Mouse (Mus musculus) ES-E14 (cell line): ENCODE results near the gene Nav2. TPM values are rescaled to one million over a fixed set of nuclear protein-coding genes. Genes with fewer than 3 reads are reported as not detected.
A peak's percentile ranks its signal among the peaks of the same experiment; 100 is the strongest.

ENCODE experiments used
- DNase-seq: peaks from one replicate; pipeline ENCODE4 v3.0.0-alpha.2; 2013; ENCODE audit warnings: low read depth, low spot score
- H3K27ac ChIP-seq: 2 replicates; pipeline ENCODE4 v1.5.1; 2012; ENCODE audit warnings: low read depth, mild to moderate bottlenecking, low read length, moderate library complexity, mixed read lengths; ENCODE audit not compliant: poor library complexity, insufficient read depth, severe bottlenecking
- H3K36me3 ChIP-seq: 2 replicates; pipeline ENCODE4 v1.6.1; 2012; ENCODE audit warnings: mild to moderate bottlenecking, low read length, moderate library complexity, mixed read lengths; ENCODE audit not compliant: control insufficient read depth, poor library complexity, insufficient read depth, severe bottlenecking
- H3K4me1 ChIP-seq, 2 experiments: fragments of 150-350 bp in 1 of 2; sonication (generic) in 1 of 2; 2 replicates each; pipeline ENCODE4 v1.6.1; 2012; ENCODE audit warnings: low read length in 2 of 2, mild to moderate bottlenecking in 1 of 2, mixed read lengths in 1 of 2; ENCODE audit not compliant: control insufficient read depth in 2 of 2, insufficient read depth in 2 of 2, poor library complexity in 1 of 2
- H3K4me3 ChIP-seq, 2 experiments: fragments of 150-350 bp in 1 of 2; sonication (generic) in 1 of 2; 2 replicates each; pipeline ENCODE4 v1.5.1; 2012; ENCODE audit warnings: low read length in 2 of 2, low read depth in 1 of 2, mild to moderate bottlenecking in 1 of 2, mixed read lengths in 1 of 2; ENCODE audit not compliant: insufficient read depth in 1 of 2, poor library complexity in 1 of 2, severe bottlenecking in 1 of 2
- H3K9ac ChIP-seq: 2 replicates; pipeline ENCODE4 v1.6.1; 2012; ENCODE audit warnings: low read depth, mild to moderate bottlenecking, low read length, mixed read lengths; ENCODE audit not compliant: poor library complexity, insufficient read depth, severe bottlenecking
- H3K9me3 ChIP-seq: fragments of 150-350 bp; sonication (generic); 2 replicates; pipeline ENCODE4 v1.6.1; 2012; ENCODE audit warnings: low read depth, mild to moderate bottlenecking, low read length; ENCODE audit not compliant: control insufficient read depth, insufficient read depth
- CHD2 ChIP-seq: IDR thresholded peaks from 2 replicates; pipeline ENCODE4 v1.6.1; 2014; ENCODE audit warnings: mild to moderate bottlenecking, low read depth, low read length, inconsistent platforms
- HCFC1 ChIP-seq: IDR thresholded peaks from 2 replicates; pipeline ENCODE4 v1.6.1; 2012; ENCODE audit warnings: low read length, inconsistent platforms, borderline replicate concordance; ENCODE audit not compliant: insufficient read depth
- MAFK ChIP-seq: IDR thresholded peaks from 2 replicates; pipeline ENCODE4 v1.6.1; 2014; ENCODE audit warnings: mild to moderate bottlenecking, low read depth, low read length, inconsistent platforms; ENCODE audit not compliant: insufficient read depth
- ZC3H11A ChIP-seq: IDR thresholded peaks from 2 replicates; pipeline ENCODE4 v1.6.1; 2012; ENCODE audit warnings: low read depth, mild to moderate bottlenecking, inconsistent platforms, low read length, borderline replicate concordance
- ZNF384 ChIP-seq: IDR thresholded peaks from 2 replicates; pipeline ENCODE4 v1.6.1; 2012; ENCODE audit warnings: low read depth, low read length, inconsistent platforms
- in situ Hi-C, 2 experiments: fragments of 600-800 bp; cut with MboI; formaldehyde crosslinking; loops; one replicate each; pipeline ENCODE4 v1.15.1; 2025; ENCODE audit warnings: low sequenced_read_pairs in 2 of 2, inconsistent platforms in 1 of 2; ENCODE audit not compliant: unreplicated experiment in 2 of 2
- total RNA-seq: library from RNA; depleted of rRNA; stranded (reverse); fragments of 300-350 nt; gene quantifications from 2 replicates; pipeline ENCODE4 v1.2.3, GENCODE M21; 2012

Nav2 gene
- total RNA-seq, 1 experiment = 18.2 TPM

- H3K9ac ChIP-seq = no peak within 1 kb of the TSS
- TF ChIP-seq MAFK (no peak), HCFC1 (no peak), CHD2 (no peak), ZC3H11A (no peak), ZNF384 (no peak)
- in situ Hi-C loops = loop anchor here in 1 of 2 experiments (25.0 kb wide), 1 partner anchor 276 kb away; the partner anchor contains the start of gene Slc6a5
- H3K36me3 ChIP-seq = no peaks in the 10 kb centered on the region
- H3K27ac ChIP-seq = no peak within 1 kb of the TSS
- no peak for DNase-seq
- no peaks in the 10 kb centered on the region for H3K9me3 ChIP-seq
- peaks cover 0 to 6% of the 10 kb centered on the region in 2 experiments; a peak in 1 of 4 replicates for H3K4me1 ChIP-seq
- peak within 1 kb of the TSS in 1 of 2 experiments; percentile 7; a peak in 1 of 4 replicates for H3K4me3 ChIP-seq
Observed at GRCm38 (mm10) chr7:49636491-49637115, 728.1 kb downstream of the Nav2 start, which contains the start of gene Dbx1. TSS of gene Dbx1 (minus strand) at chr7:49636849.

GRCm38 (mm10) chr7:49637281-49637680, 728.8 kb downstream of the Nav2 start:
- Histone ChIP-seq H3K9me3 (no peaks in the 10 kb centered on the region), H3K4me3 (no peak overlapping the region), H3K9ac (no peak overlapping the region), H3K4me1 (peaks cover 0 to 6% of the 10 kb centered on the region in 2 experiments; a peak in 1 of 4 replicates), H3K27ac (no peak overlapping the region), H3K36me3 (no peaks in the 10 kb centered on the region)
- DNase-seq = no peak
- in situ Hi-C loops = loop anchor here in 1 of 2 experiments (25.0 kb wide), 1 partner anchor 275 kb away; the partner anchor contains the start of gene Slc6a5
- TF ChIP-seq ZC3H11A (no peak), CHD2 (no peak), MAFK (no peak), ZNF384 (no peak), HCFC1 (no peak)

- in situ Hi-C loops = loop anchor here in 1 of 2 experiments (25.0 kb wide), 1 partner anchor 274 kb away; the partner anchor contains the start of gene Slc6a5
- Histone ChIP-seq H3K36me3 (no peaks in the 10 kb centered on the region), H3K9me3 (no peaks in the 10 kb centered on the region), H3K4me1 (peaks cover 0 to 4% of the 10 kb centered on the region in 2 experiments; a peak in 1 of 4 replicates), H3K9ac (no peak overlapping the region), H3K4me3 (no peak overlapping the region), H3K27ac (no peak overlapping the region)
- TF ChIP-seq HCFC1 (no peak), ZC3H11A (no peak), CHD2 (no peak), MAFK (no peak), ZNF384 (no peak)
- DNase-seq = no peak
Observed at GRCm38 (mm10) chr7:49637851-49638663, 729.5 kb downstream of the Nav2 start.

- in situ Hi-C loops = loop anchor here in 1 of 2 experiments (25.0 kb wide), 1 partner anchor 273 kb away; the partner anchor contains the start of gene Slc6a5
- Histone ChIP-seq H3K36me3 (no peaks in the 10 kb centered on the region), H3K9me3 (no peaks in the 10 kb centered on the region), H3K9ac (no peak overlapping the region), H3K27ac (no peak overlapping the region), H3K4me3 (peak overlapping the region; percentile 32 to 33), H3K4me1 (peaks cover 0 to 4% of the 10 kb centered on the region in 2 experiments; a peak in 1 of 4 replicates)
- no peak for DNase-seq
- TF ChIP-seq ZC3H11A = no peak
- TF ChIP-seq HCFC1 = no peak
- no peak for TF ChIP-seq ZNF384
- TF ChIP-seq MAFK = no peak
- TF ChIP-seq CHD2 = no peak
Observed at GRCm38 (mm10) chr7:49638941-49639776, 730.6 kb downstream of the Nav2 start.
